Mouse (Mus musculus) kidney, embryonic 16.5 days (tissue): ENCODE results near the gene Dydc2. TPM values are rescaled to one million over a fixed set of nuclear protein-coding genes. Genes with fewer than 3 reads are reported as not detected.

Experiments
- ATAC-seq: fragments of 200-750 bp; cut with Nextera tagmentation; 2 replicates; pipeline ENCODE4 v1.8.0; 2017; ENCODE audit warnings: moderate TSS enrichment; ENCODE audit not compliant: low FRiP score, low TSS enrichment
- H3K27ac ChIP-seq: fragments of 300-500 bp; sonication (generic); 2 replicates; pipeline ENCODE4 v1.5.1; 2014; ENCODE audit warnings: low read length
- H3K27me3 ChIP-seq: fragments of 300-500 bp; sonication (generic); 2 replicates; pipeline ENCODE4 v1.6.1; 2014; ENCODE audit warnings: low read length, control low read depth, mixed read lengths; ENCODE audit not compliant: insufficient read depth
- H3K36me3 ChIP-seq: fragments of 300-500 bp; sonication (generic); 2 replicates; pipeline ENCODE4 v1.6.1; 2014; ENCODE audit warnings: low read length, control low read depth, mixed read lengths; ENCODE audit not compliant: insufficient read depth
- H3K4me1 ChIP-seq: fragments of 300-500 bp; sonication (generic); 2 replicates; pipeline ENCODE4 v1.6.1; 2014; ENCODE audit warnings: low read length, control low read depth, mixed read lengths; ENCODE audit not compliant: insufficient read depth
- H3K4me2 ChIP-seq: fragments of 300-500 bp; sonication (generic); replicated peaks from 2 replicates; pipeline ENCODE4 v1.6.1; 2014; ENCODE audit warnings: low read depth, low read length
- H3K4me3 ChIP-seq: fragments of 300-500 bp; sonication (generic); 2 replicates; pipeline ENCODE4 v1.5.1; 2014; ENCODE audit warnings: mild to moderate bottlenecking, low read length
- H3K9ac ChIP-seq: fragments of 300-500 bp; sonication (generic); replicated peaks from 2 replicates; pipeline ENCODE4 v1.6.1; 2014; ENCODE audit warnings: low read length
- H3K9me3 ChIP-seq: fragments of 300-500 bp; sonication (generic); 2 replicates; pipeline ENCODE4 v1.6.1; 2016; ENCODE audit warnings: low read length, control low read depth
- WGBS: fragments of 180-500 bp; shearing (Covaris S2); extraction: QIAGEN DNeasy Blood & Tissue Kit; methylation state at CpG from one replicate; pipeline ENCODE4 v1.1.7; 2014; 5-methylcytosine and 5-hydroxymethylcytosine counted together
- polyA plus RNA-seq: library from polyadenylated mRNA; unstranded; fragments of >200 nt; fragmentation: Nextera tagmentation; extraction: Ambion mirVana; gene quantifications from 2 replicates; pipeline ENCODE4 v1.2.1, GENCODE M21; 2015

The Dydc2 gene
- 0.45 TPM in 1 of 2 replicates, not detected in the other for polyA plus RNA-seq

GRCm38 (mm10) chr14:41069108-41069507 lies at the start of gene Dydc2:
TSS of gene Dydc2 (minus strand) at chr14:41069208.
- H3K4me2 ChIP-seq = no peak within 1 kb of the TSS
- H3K9me3 ChIP-seq = no peaks in the 10 kb centered on the region
- H3K4me3 ChIP-seq = no peak within 1 kb of the TSS
- no peak for ATAC-seq
- H3K9ac ChIP-seq = no peak within 1 kb of the TSS
- no peaks in the 10 kb centered on the region for H3K36me3 ChIP-seq
- H3K27me3 ChIP-seq = no peaks in the 10 kb centered on the region
- H3K27ac ChIP-seq = no peak within 1 kb of the TSS
- H3K4me1 ChIP-seq = no peaks in the 10 kb centered on the region

DNA sequence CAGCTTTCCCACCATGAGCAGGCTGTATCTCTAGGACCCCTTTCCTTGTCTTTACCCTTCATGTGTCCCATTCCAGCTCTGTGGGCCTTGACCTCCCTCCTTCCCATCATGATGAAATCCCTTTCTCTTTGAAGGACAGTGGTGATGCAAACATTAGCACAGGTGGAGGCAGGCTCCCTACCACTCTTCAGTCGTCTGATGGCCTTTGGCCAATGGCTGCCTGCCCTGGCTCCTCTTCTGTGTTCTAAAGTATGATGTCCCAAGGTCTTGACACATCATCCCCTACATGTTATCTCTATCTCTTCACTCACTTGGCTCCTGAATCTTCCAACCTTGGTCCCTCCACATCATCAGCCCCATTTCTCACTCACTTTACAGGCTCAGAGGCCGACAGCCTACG lies 47.3 kb upstream of the Dydc2 start:
- Histone ChIP-seq H3K4me1 (no peaks in the 10 kb centered on the region), H3K4me2 (no peak overlapping the region), H3K27me3 (no peaks in the 10 kb centered on the region), H3K36me3 (no peaks in the 10 kb centered on the region), H3K4me3 (no peak overlapping the region), H3K9ac (no peak overlapping the region), H3K27ac (no peak overlapping the region), H3K9me3 (no peaks in the 10 kb centered on the region)
- WGBS = 82% methylated on average over 3 of the region's 3 CpGs
- ATAC-seq = no peak

- Histone ChIP-seq H3K9me3 (no peaks in the 10 kb centered on the region), H3K4me3 (no peak overlapping the region), H3K4me2 (no peak overlapping the region), H3K36me3 (no peaks in the 10 kb centered on the region), H3K27me3 (no peaks in the 10 kb centered on the region), H3K4me1 (no peaks in the 10 kb centered on the region), H3K9ac (no peak overlapping the region), H3K27ac (no peak overlapping the region)
- no peak for ATAC-seq
- 78% methylated on average over 4 of the region's 4 CpGs for WGBS
Observed at GRCm38 (mm10) chr14:41112944-41113343, 43.9 kb upstream of the Dydc2 start.

DNA sequence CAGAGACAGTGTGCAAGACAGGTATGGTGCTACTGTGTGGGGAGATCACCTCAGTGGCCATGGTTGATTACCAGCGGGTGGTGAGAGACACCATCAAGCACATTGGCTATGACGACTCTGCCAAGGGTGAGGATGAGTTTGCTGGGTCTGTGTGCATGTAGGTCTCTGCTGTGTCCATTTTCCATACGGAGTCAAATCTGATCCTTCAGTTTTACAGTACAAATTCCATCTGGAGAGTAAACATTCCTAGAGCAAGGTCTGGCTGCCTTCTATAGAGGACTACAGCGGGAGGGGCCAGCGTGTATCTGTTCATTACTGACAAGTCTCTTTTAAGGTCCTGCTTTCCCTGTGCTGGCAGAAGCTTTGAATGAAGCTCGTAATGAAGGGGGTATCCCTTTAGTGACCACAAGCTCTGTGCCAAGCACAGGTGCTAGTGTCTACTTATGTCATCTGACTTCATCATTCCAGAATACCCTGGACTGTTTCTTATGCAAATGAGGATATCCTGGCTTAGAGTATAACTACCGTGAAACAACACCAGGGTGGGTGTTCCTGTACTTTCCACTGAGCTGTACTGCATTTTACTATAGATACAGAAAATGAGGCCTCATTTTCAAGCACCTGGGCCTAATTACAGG lies 42.1 kb upstream of the Dydc2 start:
- H3K27me3 ChIP-seq = no peaks in the 10 kb centered on the region
- no peak overlapping the region for H3K27ac ChIP-seq
- no peak overlapping the region for H3K4me3 ChIP-seq
- H3K9ac ChIP-seq = no peak overlapping the region
- no peaks in the 10 kb centered on the region for H3K9me3 ChIP-seq
- no peaks in the 10 kb centered on the region for H3K36me3 ChIP-seq
- WGBS = 85% methylated on average over 7 of the region's 7 CpGs
- no peak overlapping the region for H3K4me2 ChIP-seq
- H3K4me1 ChIP-seq = no peaks in the 10 kb centered on the region
- ATAC-seq = no peak

GRCm38 (mm10) chr14:41104853-41105444 lies 35.9 kb upstream of the Dydc2 start, which contains the start of gene Mat1a:
TSS of gene Mat1a (plus strand) at chr14:41105035.
- Histone ChIP-seq H3K4me2 (no peak within 1 kb of the TSS), H3K4me3 (no peak within 1 kb of the TSS), H3K27me3 (no peaks in the 10 kb centered on the region), H3K9me3 (no peaks in the 10 kb centered on the region), H3K4me1 (no peaks in the 10 kb centered on the region), H3K36me3 (no peaks in the 10 kb centered on the region), H3K27ac (no peak within 1 kb of the TSS), H3K9ac (no peak within 1 kb of the TSS)
- no peak for ATAC-seq
- 68% methylated on average over 10 of the region's 10 CpGs for WGBS

GRCm38 (mm10) chr14:41102269-41102668 lies 33.3 kb upstream of the Dydc2 start:
- Histone ChIP-seq H3K27me3 (no peaks in the 10 kb centered on the region), H3K4me2 (no peak overlapping the region), H3K36me3 (no peaks in the 10 kb centered on the region), H3K4me3 (no peak overlapping the region), H3K4me1 (no peaks in the 10 kb centered on the region), H3K9me3 (no peaks in the 10 kb centered on the region), H3K9ac (no peak overlapping the region), H3K27ac (no peak overlapping the region)
- WGBS = 65% methylated on average over 2 of the region's 2 CpGs
- ATAC-seq = no peak

GRCm38 (mm10) chr14:41101242-41101641 lies 32.2 kb upstream of the Dydc2 start:
- Histone ChIP-seq H3K4me1 (no peaks in the 10 kb centered on the region), H3K9me3 (no peaks in the 10 kb centered on the region), H3K4me2 (no peak overlapping the region), H3K4me3 (no peak overlapping the region), H3K9ac (no peak overlapping the region), H3K36me3 (no peaks in the 10 kb centered on the region), H3K27me3 (no peaks in the 10 kb centered on the region), H3K27ac (no peak overlapping the region)
- WGBS = 82% methylated on average over 5 of the region's 5 CpGs
- no peak for ATAC-seq

GRCm38 (mm10) chr14:41100712-41101111 lies 31.7 kb upstream of the Dydc2 start:
- Histone ChIP-seq H3K27me3 (no peaks in the 10 kb centered on the region), H3K36me3 (no peaks in the 10 kb centered on the region), H3K9ac (no peak overlapping the region), H3K27ac (no peak overlapping the region), H3K4me1 (no peaks in the 10 kb centered on the region), H3K4me3 (no peak overlapping the region), H3K9me3 (no peaks in the 10 kb centered on the region), H3K4me2 (no peak overlapping the region)
- WGBS = 78% methylated on average over 3 of the region's 3 CpGs
- ATAC-seq = no peak

- Histone ChIP-seq H3K4me1 (no peaks in the 10 kb centered on the region), H3K4me2 (no peak overlapping the region), H3K4me3 (no peak overlapping the region), H3K36me3 (no peaks in the 10 kb centered on the region), H3K27ac (no peak overlapping the region), H3K9me3 (no peaks in the 10 kb centered on the region), H3K9ac (no peak overlapping the region), H3K27me3 (no peaks in the 10 kb centered on the region)
- 69% methylated on average over 1 of the region's 1 CpGs for WGBS
- ATAC-seq = no peak
Observed at GRCm38 (mm10) chr14:41098726-41099125, 29.7 kb upstream of the Dydc2 start.

DNA sequence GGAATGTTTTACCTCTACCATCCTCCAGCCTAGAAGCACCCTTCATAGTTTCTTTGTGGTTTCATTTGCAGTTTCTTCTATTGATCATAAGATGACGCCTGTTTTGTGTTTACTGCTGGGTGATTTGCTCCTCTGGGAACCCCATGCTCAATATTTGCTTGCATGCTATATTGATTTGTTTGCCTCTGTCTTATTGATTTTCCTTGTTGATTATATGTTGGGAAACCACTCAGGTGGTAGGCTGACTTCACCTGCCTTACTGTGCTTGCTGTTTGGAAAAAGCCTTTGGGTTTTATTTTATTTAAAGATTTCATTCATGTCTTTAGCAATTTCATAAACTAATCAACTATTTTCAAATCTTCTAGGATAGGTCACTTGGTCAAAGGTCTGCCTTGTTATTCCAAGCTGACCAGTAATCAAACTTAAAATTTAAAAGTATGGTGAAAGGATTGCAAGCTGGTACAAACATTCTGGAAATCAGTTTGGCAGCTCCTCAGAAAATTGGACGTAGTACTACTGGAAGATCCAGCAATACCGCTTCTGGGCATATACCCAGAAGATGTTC lies 27.4 kb upstream of the Dydc2 start:
- H3K36me3 ChIP-seq = no peaks in the 10 kb centered on the region
- H3K27ac ChIP-seq = no peak overlapping the region
- no peaks in the 10 kb centered on the region for H3K9me3 ChIP-seq
- H3K9ac ChIP-seq = no peak overlapping the region
- H3K27me3 ChIP-seq = no peaks in the 10 kb centered on the region
- H3K4me3 ChIP-seq = no peak overlapping the region
- H3K4me2 ChIP-seq = no peak overlapping the region
- WGBS = 89% methylated on average over 3 of the region's 3 CpGs
- H3K4me1 ChIP-seq = no peaks in the 10 kb centered on the region
- ATAC-seq = no peak
